Mouse (Mus musculus): ENCODE results near the gene Nsun4. TPM values are rescaled to one million over a fixed set of nuclear protein-coding genes. Genes with fewer than 3 reads are reported as not detected.

The Nsun4 gene
- total and polyA plus RNA-seq, 2 experiments from 2014 or later: 8.2 to 10.6 TPM

DNA sequence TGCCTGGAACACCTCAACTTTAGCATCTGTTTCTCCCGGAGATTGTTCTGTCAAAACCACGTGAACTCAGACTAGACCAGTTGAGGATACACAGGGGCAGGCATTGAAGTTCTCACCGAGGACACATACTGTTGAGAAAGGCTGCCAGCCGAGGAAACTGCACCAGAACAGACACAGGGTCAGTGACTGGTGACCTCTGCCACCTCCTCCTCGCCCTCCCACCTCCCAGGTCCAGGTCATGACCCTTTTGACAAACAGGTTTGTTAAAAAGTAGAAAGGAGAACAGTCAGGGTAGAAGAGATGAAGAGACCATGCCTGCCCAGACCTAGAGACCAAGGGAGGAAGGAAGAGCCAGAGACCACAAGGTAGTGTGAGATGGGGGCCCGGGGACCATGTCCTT, 53.0 kb downstream of the Nsun4 start:
- WGBS: 63% methylated on average over 6 of the region's 6 CpGs
- no peak for TF ChIP-seq CTCF (IDR thresholded peaks at IDR 0.05; ENCODE audit: low read depth)
- H3K36me3 ChIP-seq (ENCODE audit: insufficient read depth): peaks cover 8% of the 10 kb centered on the region; the same call in 1 of the 2 replicates
- DNase-seq: no peak
- H3K27ac ChIP-seq (ENCODE audit: low read depth, low read length): no peak overlapping the region
- ATAC-seq: no peak
- no peaks in the 10 kb centered on the region for H3K27me3 ChIP-seq (ENCODE audit: insufficient read depth, low read length)
- no peak overlapping the region for H3K9ac ChIP-seq
- no peaks in the 10 kb centered on the region for H3K9me3 ChIP-seq (ENCODE audit: low read length)
- H3K4me2 ChIP-seq (ENCODE audit: low read depth): no peak overlapping the region
- H3K4me3 ChIP-seq (ENCODE audit: low read depth, low read length): no peak overlapping the region
- H3K4me1 ChIP-seq (ENCODE audit: insufficient read depth): no peaks in the 10 kb centered on the region

DNA sequence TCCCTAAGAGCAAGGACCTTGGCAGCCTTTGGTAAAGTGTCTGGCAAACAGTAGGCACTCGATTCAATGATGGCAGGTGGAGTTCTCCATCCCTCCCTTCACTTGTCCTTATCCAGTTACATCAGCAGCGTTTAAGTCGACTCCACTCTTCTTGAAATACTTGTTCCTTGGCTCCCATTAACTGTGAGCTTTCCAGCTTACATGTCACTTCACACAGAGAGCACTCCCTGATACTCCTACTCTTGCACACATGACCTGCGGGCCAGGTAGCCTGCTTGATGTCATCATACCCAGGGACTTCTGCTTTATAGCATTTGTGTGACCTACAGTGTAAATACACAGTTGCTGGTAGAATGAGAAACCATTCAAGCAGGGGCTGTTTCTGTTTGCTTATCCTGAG, 56.9 kb downstream of the Nsun4 start:
- no peaks in the 10 kb centered on the region; the same call in 1 of the 2 replicates for H3K36me3 ChIP-seq (ENCODE audit: insufficient read depth)
- TF ChIP-seq CTCF (IDR thresholded peaks at IDR 0.05; ENCODE audit: low read depth): no peak
- H3K4me2 ChIP-seq (ENCODE audit: low read depth): no peak overlapping the region
- H3K4me3 ChIP-seq (ENCODE audit: low read depth, low read length): no peak overlapping the region
- no peaks in the 10 kb centered on the region for H3K9me3 ChIP-seq (ENCODE audit: low read length)
- no peaks in the 10 kb centered on the region for H3K27me3 ChIP-seq (ENCODE audit: insufficient read depth, low read length)
- H3K9ac ChIP-seq: no peak overlapping the region
- H3K27ac ChIP-seq (ENCODE audit: low read depth, low read length): no peak overlapping the region
- DNase-seq: no peak
- no peak for ATAC-seq
- H3K4me1 ChIP-seq (ENCODE audit: insufficient read depth): no peaks in the 10 kb centered on the region
- WGBS: 84% methylated on average over 4 of the region's 4 CpGs

GRCm38 (mm10) chr4:115995376-115995730, 58.3 kb downstream of the Nsun4 start:
- no peak overlapping the region for H3K4me3 ChIP-seq (ENCODE audit: low read depth, low read length)
- H3K4me2 ChIP-seq (ENCODE audit: low read depth): no peak overlapping the region
- no peak for TF ChIP-seq CTCF (IDR thresholded peaks at IDR 0.05; ENCODE audit: low read depth)
- H3K9ac ChIP-seq: no peak overlapping the region
- no peaks in the 10 kb centered on the region for H3K9me3 ChIP-seq (ENCODE audit: low read length)
- no peaks in the 10 kb centered on the region; the same call in 1 of the 2 replicates for H3K36me3 ChIP-seq (ENCODE audit: insufficient read depth)
- ATAC-seq (no peak), DNase-seq (no peak)
- H3K27me3 ChIP-seq (ENCODE audit: insufficient read depth, low read length): no peaks in the 10 kb centered on the region
- H3K27ac ChIP-seq (ENCODE audit: low read depth, low read length): no peak overlapping the region
- no peaks in the 10 kb centered on the region for H3K4me1 ChIP-seq (ENCODE audit: insufficient read depth)
- WGBS: 56% methylated on average over 2 of the region's 2 CpGs

GRCm38 (mm10) chr4:115994662-115995375, 58.9 kb downstream of the Nsun4 start:
- H3K9ac ChIP-seq: no peak overlapping the region
- TF ChIP-seq CTCF (IDR thresholded peaks at IDR 0.05; ENCODE audit: low read depth): no peak
- no peak overlapping the region for H3K4me3 ChIP-seq (ENCODE audit: low read depth, low read length)
- no peak overlapping the region for H3K4me2 ChIP-seq (ENCODE audit: low read depth)
- ATAC-seq: no peak
- no peak overlapping the region for H3K27ac ChIP-seq (ENCODE audit: low read depth, low read length)
- H3K36me3 ChIP-seq (ENCODE audit: insufficient read depth): no peaks in the 10 kb centered on the region; the same call in 1 of the 2 replicates
- H3K9me3 ChIP-seq (ENCODE audit: low read length): no peaks in the 10 kb centered on the region
- 88% methylated on average over 16 of the region's 16 CpGs for WGBS
- H3K4me1 ChIP-seq (ENCODE audit: insufficient read depth): no peaks in the 10 kb centered on the region
- no peaks in the 10 kb centered on the region for H3K27me3 ChIP-seq (ENCODE audit: insufficient read depth, low read length)
- no peak for DNase-seq

DNA sequence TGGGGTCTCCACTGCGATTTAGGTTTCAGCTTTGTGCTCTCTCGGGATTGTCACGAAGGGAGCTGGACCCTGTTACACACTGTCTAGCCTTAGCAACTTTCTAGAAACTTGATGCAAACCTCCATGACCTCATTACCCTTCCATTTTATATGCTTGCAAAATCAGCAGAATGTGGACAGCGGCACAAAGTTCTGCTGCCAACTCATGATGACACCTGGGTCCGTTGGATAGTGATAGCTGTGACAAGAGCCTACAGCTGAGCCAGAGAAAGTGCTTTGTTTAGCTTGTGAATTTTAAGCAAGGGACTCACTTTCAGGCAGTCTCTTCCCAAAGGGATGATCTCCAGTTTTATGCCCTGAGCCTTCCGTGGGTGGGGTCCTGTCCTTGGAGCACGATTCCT, 64.3 kb downstream of the Nsun4 start:
- no peak for DNase-seq
- Histone ChIP-seq H3K9me3 (ENCODE audit: low read length) (no peaks in the 10 kb centered on the region), H3K27me3 (ENCODE audit: insufficient read depth, low read length) (no peaks in the 10 kb centered on the region; the same call in 1 of the 2 replicates), H3K36me3 (ENCODE audit: insufficient read depth) (no peaks in the 10 kb centered on the region), H3K4me3 (ENCODE audit: low read depth, low read length) (no peak overlapping the region), H3K9ac (no peak overlapping the region), H3K4me2 (ENCODE audit: low read depth) (no peak overlapping the region), H3K4me1 (ENCODE audit: insufficient read depth) (no peaks in the 10 kb centered on the region), H3K27ac (ENCODE audit: low read depth, low read length) (no peak overlapping the region)
- 84% methylated on average over 7 of the region's 7 CpGs for WGBS
- ATAC-seq: no peak
- no peak for TF ChIP-seq CTCF (IDR thresholded peaks at IDR 0.05; ENCODE audit: low read depth)

- H3K27ac ChIP-seq (ENCODE audit: low read depth, low read length): no peak overlapping the region
- no peaks in the 10 kb centered on the region for H3K4me1 ChIP-seq (ENCODE audit: insufficient read depth)
- H3K9me3 ChIP-seq (ENCODE audit: low read length): no peaks in the 10 kb centered on the region
- H3K4me3 ChIP-seq (ENCODE audit: low read depth, low read length): no peak overlapping the region
- no peak overlapping the region for H3K4me2 ChIP-seq (ENCODE audit: low read depth)
- DNase-seq (no peak), ATAC-seq (no peak)
- 82% methylated on average over 5 of the region's 5 CpGs for WGBS
- peaks cover 4% of the 10 kb centered on the region for H3K27me3 ChIP-seq (ENCODE audit: insufficient read depth, low read length)
- TF ChIP-seq CTCF (IDR thresholded peaks at IDR 0.05; ENCODE audit: low read depth): no peak
- no peak overlapping the region for H3K9ac ChIP-seq
- H3K36me3 ChIP-seq (ENCODE audit: insufficient read depth): no peaks in the 10 kb centered on the region
Measured at GRCm38 (mm10) chr4:115987858-115988530, 65.7 kb downstream of the Nsun4 start.

DNA sequence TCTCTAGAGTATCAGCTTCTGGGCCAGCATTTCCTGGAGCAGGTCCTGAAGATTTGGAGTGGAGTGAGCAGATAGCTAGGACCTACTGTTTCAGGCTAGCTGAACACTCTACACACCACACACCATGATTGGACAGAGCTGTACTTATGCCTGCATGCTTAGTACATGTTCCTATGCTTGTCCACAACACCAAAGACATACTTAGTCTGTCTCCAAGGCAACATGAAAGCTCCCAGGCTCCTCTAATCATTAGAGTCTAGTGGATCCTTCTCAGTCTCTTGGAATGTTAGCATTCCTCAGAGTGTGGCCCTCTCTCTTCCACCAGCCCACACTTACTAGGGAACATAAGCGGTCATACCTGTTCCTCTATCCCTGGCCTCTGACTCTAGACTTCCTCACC, 66.2 kb downstream of the Nsun4 start:
- Histone ChIP-seq H3K36me3 (ENCODE audit: insufficient read depth) (no peaks in the 10 kb centered on the region), H3K9ac (no peak overlapping the region), H3K27ac (ENCODE audit: low read depth, low read length) (no peak overlapping the region), H3K9me3 (ENCODE audit: low read length) (no peaks in the 10 kb centered on the region), H3K4me3 (ENCODE audit: low read depth, low read length) (no peak overlapping the region), H3K4me1 (ENCODE audit: insufficient read depth) (no peaks in the 10 kb centered on the region), H3K27me3 (ENCODE audit: insufficient read depth, low read length) (peaks cover 4% of the 10 kb centered on the region), H3K4me2 (ENCODE audit: low read depth) (no peak overlapping the region)
- ATAC-seq: no peak
- DNase-seq: no peak
- 82% methylated on average over 1 of the region's 1 CpGs for WGBS
- no peak for TF ChIP-seq CTCF (IDR thresholded peaks at IDR 0.05; ENCODE audit: low read depth)

Measured in forebrain, postnatal 0 days (tissue).